Mouse (Mus musculus) kidney, postnatal 14 days (tissue): ENCODE data around the gene Cdkn1a.
"Not testable (repeated sequence)": the region's sequence is repeated elsewhere in the genome, so short reads cannot be mapped to it uniquely, and the experiment has no call there.

ENCODE experiments used
- DNase-seq: peaks from one replicate; pipeline ENCODE4 v3.0.0; 2022; ENCODE audit warnings: mixed read lengths

Gene Cdkn1a

DNA sequence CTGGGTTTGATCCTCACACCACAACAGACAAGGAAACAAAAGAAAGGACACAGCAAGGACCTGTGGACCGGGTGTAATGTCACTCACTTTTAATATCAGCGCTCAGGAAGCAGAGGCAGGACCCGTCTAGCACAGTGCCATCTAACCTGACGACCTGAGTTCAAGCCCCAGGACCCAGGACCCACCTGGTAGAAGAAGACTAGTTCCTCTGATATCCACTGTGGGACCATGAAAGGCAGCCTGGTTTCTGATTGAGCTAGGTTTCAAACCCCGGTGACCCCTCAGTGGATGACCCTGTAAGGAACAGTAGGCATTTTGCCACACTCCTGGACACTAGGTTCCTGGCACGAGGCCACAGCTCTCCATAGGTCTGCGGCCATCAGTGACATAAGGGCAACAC is 6.1 kb upstream of the Cdkn1a start:
- no peak for DNase-seq

DNA sequence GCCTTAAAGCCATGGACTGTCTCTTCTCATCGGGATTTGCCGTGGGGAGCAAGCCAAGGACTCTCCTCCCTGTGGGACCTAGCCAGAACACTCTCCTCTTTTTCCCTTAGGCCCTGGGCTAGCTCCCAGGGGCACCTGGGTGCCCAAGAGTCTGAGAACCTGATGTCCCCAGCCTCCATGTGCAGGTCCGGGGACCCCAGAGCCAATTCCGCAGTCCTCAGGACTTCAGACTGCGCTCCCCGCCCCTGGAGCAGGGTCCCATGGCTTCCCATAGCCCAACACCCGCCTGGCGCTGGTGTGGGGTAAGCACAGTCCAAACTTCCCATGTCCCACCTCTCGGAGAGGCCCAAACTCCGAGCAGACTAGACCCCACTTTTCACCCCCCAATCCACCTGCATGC is 5.5 kb upstream of the Cdkn1a start:
- no peak for DNase-seq

DNA sequence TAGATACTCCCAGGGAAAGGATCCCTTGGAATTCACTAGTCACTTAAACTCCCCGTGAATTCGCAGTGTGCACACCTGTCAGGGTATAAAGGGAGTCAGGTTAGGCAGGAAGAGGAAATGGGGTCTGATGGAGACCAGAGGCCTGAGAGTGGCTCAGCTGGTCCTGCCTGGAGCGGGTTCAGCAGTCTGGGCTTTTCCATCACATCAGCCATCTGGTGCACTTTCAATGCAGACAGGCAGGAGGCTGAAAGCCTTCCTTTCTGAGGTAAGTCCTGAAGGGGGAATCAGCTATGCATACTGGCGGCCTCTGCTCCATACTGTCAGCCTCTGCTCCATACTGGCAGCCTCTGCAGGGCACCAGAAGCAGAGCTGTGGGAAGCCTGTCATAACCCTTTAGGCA is 3.9 kb upstream of the Cdkn1a start:
- DNase-seq: no peak

DNA sequence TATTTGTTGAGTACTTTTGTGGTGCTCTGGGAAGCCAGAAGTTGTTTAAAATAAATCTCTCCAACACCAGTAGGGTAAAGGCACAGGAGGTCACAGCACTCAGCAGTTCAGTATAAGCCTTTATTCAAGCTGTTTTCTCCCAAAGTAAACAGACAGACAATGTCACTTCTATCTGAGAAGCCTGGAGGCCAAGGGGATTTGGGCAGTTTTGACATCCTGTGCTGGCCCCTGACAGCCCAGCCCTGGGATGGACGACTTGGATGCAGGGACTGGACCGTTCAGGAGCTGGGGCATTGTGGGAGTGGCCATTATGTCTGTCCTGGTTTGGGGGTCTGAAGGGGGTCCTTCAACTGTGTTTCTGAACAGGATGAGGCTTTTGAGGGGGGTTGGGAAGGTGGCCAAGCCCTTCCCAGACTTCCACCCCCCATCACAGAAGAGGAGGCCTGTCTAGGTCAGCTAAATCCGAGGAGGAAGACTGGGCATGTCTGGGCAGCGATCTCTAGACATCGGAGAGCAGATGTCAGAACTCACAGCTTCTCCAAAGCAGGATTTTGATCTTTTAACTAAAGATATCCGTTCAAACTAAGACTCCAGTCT is 670 bp downstream of the Cdkn1a start:
- no peak for DNase-seq

DNA sequence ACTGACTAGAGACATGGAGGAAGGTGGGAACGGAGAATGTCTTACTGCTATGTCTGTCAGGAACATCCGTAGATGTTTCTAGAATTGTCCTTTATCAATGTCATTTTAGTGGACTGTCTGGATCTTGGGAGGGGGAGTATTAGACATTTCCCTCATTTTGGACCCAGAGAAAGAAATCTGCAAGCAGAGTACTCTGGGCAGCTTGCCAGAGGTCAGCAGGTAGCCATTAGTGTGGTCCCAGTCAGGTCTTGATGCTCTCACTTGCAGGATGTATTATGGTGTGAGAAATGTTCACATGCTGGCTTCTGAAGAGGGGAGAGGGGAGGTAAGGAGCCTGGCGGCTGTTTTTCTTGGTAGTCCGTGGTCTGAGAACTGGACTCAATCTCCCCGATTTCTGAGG is 1.7 kb downstream of the Cdkn1a start:
- no peak for DNase-seq

DNA sequence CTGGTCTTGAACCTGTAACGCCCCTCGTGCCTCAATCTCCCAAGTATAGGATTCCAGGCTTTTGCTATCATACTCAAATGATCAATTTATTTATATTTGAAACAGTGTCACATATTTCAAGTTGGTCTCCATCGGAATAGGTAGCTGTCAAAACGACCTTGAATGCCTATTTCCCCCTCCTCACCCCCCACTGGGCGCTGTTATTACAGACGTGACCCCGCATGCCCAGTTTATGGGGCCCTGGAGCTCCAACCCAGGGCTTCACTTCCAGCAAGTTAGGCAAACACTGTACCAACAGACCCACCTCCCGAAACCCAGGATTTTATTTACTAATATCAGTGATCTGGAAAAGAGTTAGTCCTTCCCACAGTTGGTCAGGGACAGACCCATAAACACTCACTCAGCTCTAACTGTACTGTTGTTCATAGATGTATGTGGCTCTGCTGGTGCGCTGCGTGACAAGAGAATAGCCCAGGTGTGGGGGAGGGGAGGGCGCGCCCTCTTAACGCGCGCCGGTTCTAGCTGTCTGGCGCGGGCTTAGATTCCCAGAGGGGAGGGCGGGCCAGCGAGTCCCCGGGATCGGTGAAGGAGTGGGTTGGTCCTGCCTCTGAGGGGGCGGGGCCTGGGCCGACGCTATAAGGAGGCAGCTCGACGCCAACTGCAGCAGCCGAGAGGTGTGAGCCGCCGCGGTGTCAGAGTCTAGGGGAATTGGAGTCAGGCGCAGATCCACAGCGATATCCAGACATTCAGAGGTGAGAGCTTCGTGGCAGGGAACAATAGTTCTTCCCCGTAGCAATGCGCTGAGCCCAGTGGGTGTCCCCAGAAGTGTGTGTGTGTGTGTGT is 2.6 kb downstream of the Cdkn1a start:
- peak; percentile 94 for DNase-seq

DNA sequence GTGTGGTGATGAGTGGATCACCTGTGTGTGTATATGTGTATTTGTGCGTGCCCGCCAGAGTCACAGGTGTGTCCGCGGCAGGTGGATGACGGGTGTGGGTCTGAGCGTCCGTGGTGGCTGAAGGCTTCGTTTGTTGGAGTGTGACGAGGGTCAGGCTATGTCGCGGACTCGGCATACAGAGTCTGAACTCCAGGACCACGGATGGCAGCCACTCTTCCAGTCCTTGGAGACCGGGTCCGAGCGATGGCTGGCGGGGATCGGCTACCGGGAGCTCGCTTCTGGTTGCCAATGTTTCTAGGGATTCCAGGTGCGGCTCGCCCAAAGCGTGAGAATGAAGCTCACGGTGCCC is 3.2 kb downstream of the Cdkn1a start:
- DNase-seq: no peak

DNA sequence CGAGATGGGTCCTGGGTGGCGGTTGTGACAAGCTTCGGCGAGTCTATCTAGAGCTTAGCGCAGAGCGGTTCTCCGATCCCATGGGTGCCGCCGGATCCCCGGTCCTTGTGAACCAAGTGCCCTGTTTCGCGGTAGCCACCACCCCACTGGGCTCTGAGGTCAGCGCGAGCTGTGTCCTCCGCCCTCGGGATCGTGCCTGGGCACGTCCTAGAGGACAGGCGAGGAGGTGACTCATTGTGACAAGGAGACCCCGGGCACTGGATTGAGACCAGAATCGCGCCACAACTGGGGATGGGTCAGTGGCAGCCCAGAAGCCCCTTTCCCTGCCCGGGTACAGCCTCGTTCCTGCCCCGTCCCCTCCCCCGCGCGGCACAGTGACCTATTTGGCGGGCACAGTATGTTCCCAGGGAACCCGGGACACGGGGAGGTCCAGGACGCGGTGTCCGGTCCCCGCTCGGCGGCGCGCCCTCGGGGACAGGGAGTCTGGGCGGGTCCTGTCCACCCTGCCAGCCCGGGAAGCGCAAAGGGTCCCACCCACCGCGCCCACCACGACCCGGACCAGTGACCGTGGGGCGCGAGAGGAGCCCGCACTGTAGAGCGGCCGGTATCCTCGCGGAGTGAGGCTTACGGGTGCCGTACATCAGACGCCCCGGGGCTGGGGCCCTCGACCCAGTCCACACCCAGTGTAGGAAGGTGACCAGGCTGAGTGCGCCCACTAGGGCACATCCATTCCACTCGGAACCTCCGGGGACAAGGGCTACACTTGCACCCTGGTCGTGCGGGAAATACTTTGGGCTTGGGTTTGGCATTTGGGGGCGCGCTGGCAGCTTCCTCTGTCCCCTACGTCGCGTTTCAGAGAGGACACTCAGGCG is 3.8 kb downstream of the Cdkn1a start:
- peak; percentile 85 for DNase-seq

DNA sequence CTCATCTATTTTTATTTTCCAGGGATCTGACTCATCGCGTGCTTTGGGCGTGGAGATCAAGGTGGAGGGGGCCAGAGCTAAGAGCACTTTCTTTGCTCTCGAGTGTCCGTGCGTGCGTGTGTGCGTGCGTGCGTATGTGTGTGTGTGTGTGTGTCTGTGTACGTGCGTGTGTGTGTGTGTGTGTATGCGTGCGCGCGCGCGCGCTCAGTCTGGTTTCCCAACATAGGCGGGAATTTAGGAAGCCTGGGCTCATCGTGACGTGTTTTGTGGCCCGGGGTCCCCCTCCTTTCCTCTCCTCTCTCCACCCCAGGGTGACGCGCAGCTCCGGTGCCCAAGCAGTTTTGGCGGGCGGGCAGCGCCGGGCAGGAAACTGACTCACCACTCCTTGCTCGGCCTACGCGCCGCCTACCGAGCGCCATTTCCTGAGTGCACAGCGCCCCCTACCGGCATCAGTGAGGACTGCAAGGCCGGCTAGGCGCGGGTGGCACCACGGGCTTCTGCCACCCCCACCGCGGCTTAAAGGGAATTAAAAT is 4.5 kb downstream of the Cdkn1a start:
- peak; percentile 96 for DNase-seq

DNA sequence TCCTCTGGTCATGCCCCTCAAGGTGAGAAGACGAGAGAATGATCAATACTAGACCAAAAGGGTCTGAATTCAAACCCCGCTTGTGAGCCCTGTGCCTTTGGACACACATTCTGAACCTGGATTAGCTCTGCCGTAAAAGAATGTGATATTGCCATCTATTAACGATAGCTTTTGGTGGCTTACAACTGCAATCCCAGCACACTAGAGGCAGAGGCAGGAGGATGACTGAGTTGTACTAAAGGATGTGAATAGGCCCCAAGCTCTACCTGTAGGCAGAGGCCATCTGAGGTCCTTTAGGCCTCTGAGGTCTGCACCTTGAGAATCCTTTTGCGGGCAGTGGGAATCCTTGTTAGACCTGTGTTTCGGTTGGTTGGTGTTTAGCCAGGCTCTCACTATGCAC is 5.5 kb downstream of the Cdkn1a start:
- no peak for DNase-seq

DNA sequence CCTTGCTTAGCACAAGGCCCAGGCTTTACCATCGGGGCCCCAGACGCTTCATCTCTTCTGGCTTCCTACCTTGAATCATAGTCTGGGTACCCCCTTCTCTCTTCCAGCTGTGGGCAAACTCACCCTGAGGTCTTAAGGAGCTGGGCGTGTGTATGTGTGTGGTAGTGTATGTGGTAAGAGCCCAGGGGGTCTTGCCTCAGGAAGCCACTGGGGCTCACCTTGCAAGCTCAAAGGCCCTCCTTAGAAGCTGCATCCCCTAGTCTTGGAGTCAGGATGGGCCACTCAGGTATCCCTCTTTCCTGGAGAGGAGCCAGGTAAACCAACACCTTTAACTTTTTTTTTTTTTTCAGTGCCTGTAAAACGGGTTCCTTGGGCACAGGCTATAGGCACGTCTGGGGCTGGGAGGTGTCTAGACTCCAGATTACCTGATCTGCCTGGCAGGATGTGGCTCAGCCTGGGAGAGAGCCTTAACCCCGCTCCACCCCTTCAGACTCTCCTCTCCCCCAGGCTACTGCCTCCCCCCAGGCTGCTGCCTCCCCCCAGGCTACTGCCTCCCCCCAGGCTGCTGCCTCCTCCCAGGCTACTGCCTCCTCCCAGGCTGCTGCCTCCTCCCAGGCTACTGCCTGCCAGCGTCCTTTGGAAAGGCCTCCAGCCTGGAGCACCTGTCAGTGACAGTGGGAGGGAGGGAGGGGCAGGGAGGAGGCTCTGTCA is 6.2 kb downstream of the Cdkn1a start:
- no peak for DNase-seq

DNA sequence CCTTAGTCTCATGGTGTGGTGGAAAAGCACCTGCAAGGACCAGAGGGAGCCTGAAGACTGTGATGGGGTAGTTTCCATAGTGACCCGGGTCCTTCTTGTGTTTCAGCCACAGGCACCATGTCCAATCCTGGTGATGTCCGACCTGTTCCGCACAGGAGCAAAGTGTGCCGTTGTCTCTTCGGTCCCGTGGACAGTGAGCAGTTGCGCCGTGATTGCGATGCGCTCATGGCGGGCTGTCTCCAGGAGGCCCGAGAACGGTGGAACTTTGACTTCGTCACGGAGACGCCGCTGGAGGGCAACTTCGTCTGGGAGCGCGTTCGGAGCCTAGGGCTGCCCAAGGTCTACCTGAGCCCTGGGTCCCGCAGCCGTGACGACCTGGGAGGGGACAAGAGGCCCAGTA is 7.5 kb downstream of the Cdkn1a start:
- no peak for DNase-seq

DNA sequence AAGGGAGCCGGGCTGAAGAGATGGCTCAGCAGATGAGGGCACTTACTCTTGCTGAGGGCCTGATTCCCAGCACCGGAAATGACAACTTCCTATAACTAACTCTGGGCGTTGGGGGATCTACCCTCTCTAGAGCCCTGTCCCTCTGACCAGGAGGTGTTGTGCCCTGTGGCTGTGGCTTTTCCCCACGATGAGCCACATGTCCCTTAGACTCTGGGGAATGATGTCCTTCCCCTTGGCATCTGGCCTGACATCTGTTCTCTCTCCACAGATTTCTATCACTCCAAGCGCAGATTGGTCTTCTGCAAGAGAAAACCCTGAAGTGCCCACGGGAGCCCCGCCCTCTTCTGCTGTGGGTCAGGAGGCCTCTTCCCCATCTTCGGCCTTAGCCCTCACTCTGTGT is 8.3 kb downstream of the Cdkn1a start:
- DNase-seq: no peak

DNA sequence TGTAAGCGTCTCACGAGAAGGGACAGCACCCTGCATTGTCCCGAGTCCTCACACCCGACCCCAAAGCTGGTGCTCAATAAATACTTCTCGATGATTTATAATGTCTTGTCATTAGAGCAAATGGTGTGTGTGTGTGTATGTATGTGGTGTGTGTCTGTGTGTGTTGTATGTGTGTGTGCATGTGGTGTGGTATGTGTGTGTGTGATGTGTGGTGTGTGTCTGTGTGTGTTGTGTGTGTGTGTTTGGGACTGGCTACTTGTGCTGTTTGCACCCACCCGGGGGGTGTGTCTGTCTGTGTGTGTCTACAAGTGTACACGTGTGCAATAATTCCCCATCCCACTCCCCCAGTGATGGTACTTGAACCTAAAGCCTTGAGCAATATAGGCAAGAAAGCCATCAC is 9.9 kb downstream of the Cdkn1a start:
- no peak for DNase-seq

DNA sequence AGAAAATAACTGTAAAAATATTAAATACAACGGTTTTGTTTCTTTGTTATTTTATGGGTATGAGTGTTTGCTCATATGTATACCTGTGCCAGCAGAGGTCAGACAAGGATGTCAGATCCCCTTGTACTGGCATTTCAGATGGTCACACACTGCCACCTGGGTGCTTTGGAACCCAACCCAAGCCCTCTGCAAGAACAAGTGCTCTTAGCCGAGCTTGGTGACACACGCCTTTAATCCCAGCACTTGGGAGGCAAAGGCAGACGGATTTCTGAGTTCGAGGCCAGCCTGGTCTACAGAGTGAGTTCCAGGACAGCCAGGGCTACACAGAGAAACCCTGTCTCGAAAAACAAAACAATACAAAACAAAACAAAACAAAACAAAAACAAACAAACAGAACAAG is 19.6 kb downstream of the Cdkn1a start:
- DNase-seq: not testable (repeated sequence)

DNA sequence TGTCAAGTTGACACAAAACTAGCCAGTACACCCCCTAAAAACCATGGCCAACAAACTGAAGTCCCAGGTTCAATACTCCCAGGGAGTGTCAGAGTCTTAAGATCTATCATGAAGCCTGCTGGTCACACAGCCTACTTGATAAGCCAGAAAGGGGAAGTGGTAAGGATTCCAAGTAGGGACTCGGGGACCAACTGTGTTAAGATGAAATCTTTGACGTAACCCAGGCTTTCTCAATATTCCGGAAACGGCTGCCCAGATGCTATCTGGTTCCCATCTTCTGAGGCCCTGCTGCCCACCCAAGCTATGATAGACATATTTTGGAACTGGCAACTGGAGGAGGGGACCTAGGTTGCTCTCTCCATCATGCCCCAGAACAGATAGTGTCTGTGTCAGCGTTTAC is 20.6 kb downstream of the Cdkn1a start:
- DNase-seq: no peak

DNA sequence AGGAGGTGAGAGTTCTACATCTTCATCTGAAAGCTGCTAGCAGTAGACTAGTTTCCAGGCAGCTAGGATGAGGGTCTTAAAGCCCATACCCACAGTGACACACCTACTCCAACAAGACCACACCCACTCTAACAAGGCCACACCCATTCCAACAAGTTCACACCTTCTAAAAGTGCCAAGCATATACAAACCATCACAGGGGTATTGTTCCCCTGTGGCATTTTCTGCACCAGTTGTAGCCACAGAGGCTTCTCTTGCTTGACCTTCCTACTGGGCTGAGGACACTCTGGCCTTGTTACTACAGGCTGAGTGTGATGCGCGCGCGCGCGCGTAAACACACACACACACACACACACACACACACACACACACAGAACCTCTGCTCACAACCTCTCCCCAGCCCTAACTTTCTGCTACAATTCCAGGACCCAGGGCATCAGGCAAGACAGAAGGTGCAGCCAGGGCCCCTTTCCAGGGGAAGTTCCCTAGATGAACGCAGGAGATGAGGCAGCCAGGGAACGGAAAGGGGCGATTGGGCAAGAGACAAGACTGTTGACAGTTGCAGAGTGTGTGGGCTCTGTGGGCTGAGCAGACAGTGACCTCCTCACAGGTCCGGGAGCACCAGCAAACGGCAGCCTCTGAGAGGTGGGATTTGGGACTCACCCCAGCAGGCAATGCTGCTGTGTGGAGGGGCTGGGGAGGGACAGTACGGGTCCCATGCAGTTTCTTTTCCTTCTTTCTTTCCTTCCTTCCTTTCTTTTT is 23.0 kb downstream of the Cdkn1a start, which contains the start of gene Rab44:
TSS of gene Rab44 (plus strand) at position 555 of the 762 bp plus-strand sequence.
- DNase-seq: no peak

DNA sequence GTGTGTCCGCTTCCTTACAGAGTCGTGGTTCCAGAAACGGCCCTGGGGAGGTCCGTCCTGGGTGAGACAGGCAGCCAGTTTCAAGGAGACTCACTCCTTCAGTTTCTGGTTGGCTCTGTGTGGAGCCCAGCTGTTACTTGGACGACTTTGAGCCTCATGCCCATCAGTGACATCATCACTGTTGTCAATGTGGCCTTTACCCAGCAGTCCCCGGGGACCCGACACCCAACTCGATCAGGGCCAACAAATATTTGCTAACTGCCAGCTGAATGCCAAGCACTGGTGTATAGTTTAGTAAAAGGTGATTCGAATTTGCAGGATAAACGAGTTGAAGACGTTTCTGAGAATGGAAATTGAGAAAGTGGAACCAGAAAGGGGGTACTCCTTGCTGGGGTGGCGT is 25.2 kb downstream of the Cdkn1a start:
- DNase-seq: no peak

DNA sequence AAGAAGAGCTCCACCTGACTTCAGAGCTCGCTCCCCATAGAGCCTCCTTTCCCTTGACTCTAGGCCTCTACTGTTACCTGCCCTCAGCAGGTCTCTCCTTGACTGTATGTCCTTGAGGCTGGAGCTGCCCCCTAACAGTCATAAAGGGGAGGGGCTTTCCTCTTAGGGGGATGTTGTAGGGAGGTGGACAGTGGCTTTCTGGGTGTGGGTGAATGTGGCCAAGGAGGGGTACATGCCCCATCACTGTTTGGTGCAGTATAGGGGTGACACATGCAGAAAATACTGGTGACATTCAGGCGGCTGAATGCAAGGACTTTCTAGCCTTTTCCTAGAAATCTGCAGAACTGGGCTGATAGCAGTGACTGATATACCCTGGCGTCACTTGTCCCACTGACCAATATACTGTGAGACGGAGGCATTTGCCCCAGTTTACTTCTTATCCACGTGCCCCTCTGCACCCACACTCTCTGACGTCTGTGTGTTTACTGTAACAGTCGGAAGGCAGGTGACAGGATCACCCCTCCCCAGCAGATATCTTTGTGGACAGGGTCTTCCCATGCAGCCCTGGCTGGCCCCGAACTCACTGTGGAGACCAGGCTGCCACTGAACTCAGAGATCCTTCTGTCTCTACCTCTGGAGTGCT is 26.4 kb downstream of the Cdkn1a start:
- DNase-seq: no peak

DNA sequence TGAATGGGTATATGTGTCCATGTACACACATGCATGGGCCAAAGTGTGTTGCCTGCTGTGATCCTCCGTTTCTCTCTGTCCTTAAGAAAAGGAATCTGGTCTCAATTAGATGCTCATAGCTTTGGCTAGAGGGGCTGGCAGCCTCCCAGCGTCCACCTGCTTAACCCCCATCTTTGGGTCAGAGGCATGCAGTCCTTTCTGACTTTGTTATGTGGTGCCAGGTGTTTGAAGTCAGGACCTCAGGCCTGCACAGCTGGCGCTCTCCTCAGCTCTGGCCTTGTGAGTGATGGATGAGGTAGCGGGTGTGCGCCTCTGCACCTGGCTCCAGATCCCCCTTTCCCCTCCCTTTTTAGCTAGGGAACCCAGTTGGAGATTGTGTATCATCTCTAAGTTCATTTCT is 27.3 kb downstream of the Cdkn1a start:
- DNase-seq: no peak

DNA sequence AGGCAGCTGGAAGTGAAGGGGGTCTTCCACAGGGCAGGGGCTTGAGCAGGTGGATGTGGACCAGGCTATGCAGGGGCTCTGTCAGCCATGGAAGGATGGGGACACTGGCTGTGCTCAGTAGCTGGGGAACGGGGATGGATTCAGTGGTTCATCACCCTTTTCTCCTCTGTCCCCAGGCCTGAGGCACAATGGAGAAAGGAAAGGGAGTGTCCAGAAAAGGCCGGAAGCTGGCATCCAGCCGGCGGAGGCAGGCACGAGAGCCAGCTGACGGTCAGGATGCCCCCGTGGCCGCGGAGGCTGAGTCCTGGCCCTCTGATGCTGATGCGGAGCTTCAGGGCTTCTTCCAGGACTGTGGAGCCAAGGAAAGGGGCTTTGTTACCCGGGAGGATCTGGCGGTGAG is 29.9 kb downstream of the Cdkn1a start:
- DNase-seq: peak; percentile 59

DNA sequence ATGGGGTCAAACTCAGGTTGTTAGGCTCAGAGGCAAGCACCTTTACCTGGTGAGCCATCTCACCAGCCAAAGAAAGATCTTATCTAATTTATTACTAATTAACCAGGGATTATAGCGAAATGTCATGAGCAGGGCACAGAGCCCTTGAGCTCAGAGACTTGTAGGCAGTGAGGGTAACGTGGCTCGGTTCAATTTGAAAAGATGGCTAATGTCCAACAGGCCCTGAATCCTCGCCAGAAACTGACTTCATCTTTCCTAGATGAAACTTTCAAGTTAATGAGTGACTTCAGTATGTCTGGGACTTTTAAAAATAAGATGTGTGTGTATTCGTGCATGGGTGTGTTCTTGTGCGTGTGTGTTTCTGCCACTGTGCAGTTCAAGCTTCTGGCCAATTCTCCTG is 32.0 kb downstream of the Cdkn1a start:
- peak; percentile 89 for DNase-seq
